Comparison of ENCODE assay signal across 13 mouse cellular contexts in the genomic region with DNA sequence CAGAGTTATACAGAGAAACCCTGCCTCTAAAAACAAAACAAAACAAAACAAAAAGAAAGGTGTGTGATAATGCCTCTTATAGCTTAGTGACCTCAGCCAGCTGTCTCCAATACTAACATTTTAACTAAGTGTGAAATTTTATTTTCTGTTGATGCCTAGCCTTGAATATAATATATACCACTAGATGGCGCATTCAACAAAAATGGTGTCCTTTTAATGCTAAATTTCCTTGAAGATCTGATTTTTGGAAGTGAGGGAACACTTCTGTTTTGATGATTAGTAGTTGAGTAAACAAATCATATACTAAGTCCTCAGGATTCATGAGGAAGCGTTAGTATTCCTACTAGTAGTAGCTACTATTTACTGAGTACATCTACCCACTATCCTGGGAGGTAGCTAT. TPM values are rescaled to one million over a fixed set of nuclear protein-coding genes. Genes with fewer than 3 reads are reported as not detected.
DNase-seq lines count a peak whose midpoint lies in the region; ATAC-seq and TF ChIP-seq lines count a peak whose summit lies in the region.
"Had no signal": no experiment of that assay in that cellular context is flagged by ENCODE, and none has a peak within 500 bp of the region (broad histone marks: within the 10 kb centered on the region; RNA-seq: fewer than 3 reads in every experiment).

No protein-coding gene starts in this region.

- H3K4me1 ChIP-seq in kidney, adult 2 months (ENCODE audit: control insufficient read depth, insufficient read depth, low read length): no peaks in the 10 kb centered on the region; the same call in 1 of the 2 replicates
- H3K4me1 ChIP-seq in kidney, embryonic 14.5 days (ENCODE audit: control insufficient read depth, insufficient read depth, low read length): peaks cover 9% of the 10 kb centered on the region; the same call in 1 of the 2 replicates

- H3K9me3 ChIP-seq in kidney, embryonic 14.5 days (ENCODE audit: control insufficient read depth, low read length): no peaks in the 10 kb centered on the region
- H3K9me3 ChIP-seq: embryonic facial prominence, embryonic 12.5 days had no signal

- WGBS in kidney, adult 2 months: 40% methylated on average over 2 of the region's 2 CpGs
- 42% methylated on average over 2 of the region's 2 CpGs for WGBS in kidney, embryonic 14.5 days

- no peak for TF ChIP-seq CTCF in kidney, adult 2 months (conservative IDR thresholded peaks at IDR 0.05; ENCODE audit: insufficient read depth, insufficient read length, low read depth, low read length)
- TF ChIP-seq CTCF in brain, embryonic 14.5 days (IDR thresholded peaks at IDR 0.05; ENCODE audit: borderline replicate concordance, extremely low read depth, insufficient read depth, insufficient read length): peak; percentile 17; the same call in 1 of the 2 replicates

- no peak for ATAC-seq in kidney, embryonic 14.5 days (ENCODE audit: low FRiP score, low TSS enrichment)

- no peak overlapping the region for H3K9ac ChIP-seq in kidney, embryonic 14.5 days (ENCODE audit: low read depth, low read length)
- H3K9ac ChIP-seq: embryonic facial prominence, embryonic 12.5 days had no signal

- H3K36me3 ChIP-seq in kidney, adult 2 months (ENCODE audit: control insufficient read depth, insufficient read depth, low read length): peaks cover 2% of the 10 kb centered on the region; the same call in 1 of the 2 replicates
- peaks cover 8% of the 10 kb centered on the region; the same call in 1 of the 2 replicates for H3K36me3 ChIP-seq in kidney, embryonic 14.5 days (ENCODE audit: control insufficient read depth, insufficient read depth, low read length)

- no peaks in the 10 kb centered on the region for H3K27me3 ChIP-seq in kidney, adult 2 months (replicated peaks; ENCODE audit: control insufficient read depth, insufficient read depth, low read length)
- no peaks in the 10 kb centered on the region for H3K27me3 ChIP-seq in kidney, embryonic 14.5 days (ENCODE audit: control insufficient read depth, insufficient read depth, low read length)
- H3K27me3 ChIP-seq: embryonic facial prominence, embryonic 12.5 days had no signal

- no peak overlapping the region for H3K4me2 ChIP-seq in kidney, embryonic 14.5 days (replicated peaks; ENCODE audit: low read depth, low read length)
- H3K4me2 ChIP-seq: embryonic facial prominence, embryonic 12.5 days had no signal

- no peak overlapping the region for H3K4me3 ChIP-seq in kidney, adult 2 months (ENCODE audit: insufficient read depth, low read depth, low read length)
- H3K4me3 ChIP-seq in kidney, embryonic 14.5 days (ENCODE audit: low read length): no peak overlapping the region
- H3K4me3 ChIP-seq: embryonic facial prominence, embryonic 12.5 days had no signal

- peak; percentile 32 for DNase-seq in kidney, adult 2 months
- DNase-seq in 3T3-L1 (ENCODE audit: low read depth, low spot score): peak; percentile 64
- peak; percentile 65 for DNase-seq in CD4-positive, CD25-positive, alpha-beta regulatory T cell, adult 2 months (ENCODE audit: low read depth, low spot score)
- peak; percentile 40 for DNase-seq in brain, embryonic 14.5 days (ENCODE audit: low read depth)
- no peak for DNase-seq in neural tube, embryonic 10.5 days (ENCODE audit: extremely low spot score, low spot score)
- no peak for DNase-seq in right cerebral cortex, postnatal 14 days
- DNase-seq in layer of hippocampus, adult 11-12 months (ENCODE audit: low spot score): no peak
- DNase-seq: adrenal gland, postnatal 10 days; heart, postnatal 36 days; layer of hippocampus, adult 9-11 months had no signal

- H3K27ac ChIP-seq in kidney, adult 2 months (ENCODE audit: insufficient read depth, low read depth, low read length): no peak overlapping the region
- no peak overlapping the region for H3K27ac ChIP-seq in kidney, embryonic 14.5 days (ENCODE audit: low read depth, low read length)
- H3K27ac ChIP-seq: embryonic facial prominence, embryonic 12.5 days; macrophage had no signal

- no peak for TF ChIP-seq POLR2A in kidney, adult 2 months (IDR thresholded peaks at IDR 0.05; ENCODE audit: low read depth, low read length)
- TF ChIP-seq POLR2A in brain, embryonic 14.5 days (IDR thresholded peaks at IDR 0.05; ENCODE audit: borderline replicate concordance, extremely low read depth, insufficient read depth, insufficient read length, poor library complexity, severe bottlenecking): no peak

RNA-seq across cellular contexts. Expression of a gene that starts 2.0 kb away (rescaled TPM):
- 9.5 and 14.1 TPM in 2 replicates for polyA plus RNA-seq in kidney, adult 2 months (2012; rRNA removed)
- 31.5 and 34.0 TPM in 2 replicates for polyA plus RNA-seq in kidney, embryonic 14.5 days (2014; fragmentation: Nextera tagmentation; extraction: Ambion mirVana)
- polyA plus RNA-seq in brain, embryonic 14.5 days (2012; rRNA removed): 22.9 and 25.4 TPM in 2 replicates

Comparison
In these comparisons a context has a peak if more than half of its experiments do, and no peak if none do; other contexts are left out.
1. DNase-seq: peak in kidney, adult 2 months (single experiment), 3T3-L1 (single experiment), CD4-positive, CD25-positive, alpha-beta regulatory T cell, adult 2 months (single experiment) and brain, embryonic 14.5 days (single experiment); none in neural tube, embryonic 10.5 days (single experiment), right cerebral cortex, postnatal 14 days (single experiment) and layer of hippocampus, adult 11-12 months (single experiment).